Mouse (Mus musculus) CH12.LX (cell line): ENCODE measurements around the gene Matn1. TPM values are rescaled to one million over a fixed set of nuclear protein-coding genes. Genes with fewer than 3 reads are reported as not detected.

Source experiments
- DNase-seq: peaks from one replicate; pipeline ENCODE4 v3.0.0-alpha.2; 2013; ENCODE audit errors: extremely low read depth
- H3K27ac ChIP-seq: 2 replicates; pipeline ENCODE4 v1.5.1; 2012; ENCODE audit warnings: low read depth, mild to moderate bottlenecking, control low read depth, moderate library complexity; ENCODE audit not compliant: insufficient read depth
- H3K27me3 ChIP-seq: replicated peaks from 2 replicates; pipeline ENCODE3; 2012; ENCODE audit warnings: inconsistent platforms
- H3K36me3 ChIP-seq, 2 experiments: replicated peaks in 1 of 2; 2 replicates each; pipeline versions ENCODE3 to v1.6.1; 2012; ENCODE audit warnings: inconsistent platforms in 1 of 2, low read length in 1 of 2, mild to moderate bottlenecking in 1 of 2, mixed read lengths in 1 of 2, moderate library complexity in 1 of 2; ENCODE audit not compliant: control insufficient read depth in 1 of 2, insufficient read depth in 1 of 2
- H3K4me1 ChIP-seq, 2 experiments: 2 replicates each; pipeline ENCODE4 v1.6.1; 2012; ENCODE audit warnings: inconsistent platforms in 1 of 2, moderate library complexity in 1 of 2; ENCODE audit not compliant: insufficient read depth in 2 of 2, control insufficient read depth in 1 of 2
- H3K4me2 ChIP-seq: 2 replicates; pipeline ENCODE4 v1.6.1; 2012; ENCODE audit warnings: low read depth, mild to moderate bottlenecking, control low read depth; ENCODE audit not compliant: poor library complexity, insufficient read depth, severe bottlenecking
- H3K4me3 ChIP-seq, 3 experiments: fragments of 150-350 bp in 1 of 3; sonication (generic) in 1 of 3; replicated peaks in 1 of 3; 2 replicates each; pipeline versions ENCODE3 to v1.5.1; 2011 to 2012; ENCODE audit warnings: low read depth in 2 of 3, low read length in 2 of 3, mild to moderate bottlenecking in 2 of 3, moderate library complexity in 2 of 3, control low read depth in 1 of 3, improper control_type of control experiment in 1 of 3, inconsistent platforms in 1 of 3, mixed read lengths in 1 of 3; ENCODE audit not compliant: poor library complexity in 1 of 3
- H3K79me2 ChIP-seq: replicated peaks from 2 replicates; pipeline ENCODE4 v1.6.1; 2012; ENCODE audit warnings: mild to moderate bottlenecking, moderate library complexity; ENCODE audit not compliant: control insufficient read depth, poor library complexity, insufficient read depth, severe bottlenecking; ENCODE audit errors: extremely low read depth
- H3K9ac ChIP-seq: 2 replicates; pipeline ENCODE4 v1.6.1; 2012; ENCODE audit warnings: low read depth, mild to moderate bottlenecking, control low read depth, moderate library complexity; ENCODE audit not compliant: insufficient read depth
- H3K9me3 ChIP-seq: replicated peaks from 2 replicates; pipeline ENCODE3; 2012; ENCODE audit warnings: low read length, inconsistent platforms, mixed read lengths
- CTCF ChIP-seq, 2 experiments: IDR thresholded peaks in 1 of 2; conservative IDR thresholded peaks in 1 of 2; 2 replicates each; pipeline ENCODE4 v1.5.1; 2011 to 2012; ENCODE audit warnings: low read depth in 2 of 2, low read length in 2 of 2, improper control_type of control experiment in 1 of 2, inconsistent platforms in 1 of 2, mild to moderate bottlenecking in 1 of 2, moderate library complexity in 1 of 2
- E2F4 ChIP-seq: IDR thresholded peaks from 2 replicates; pipeline ENCODE4 v1.6.1; 2011; ENCODE audit warnings: low read depth, low read length, improper control_type of control experiment; ENCODE audit not compliant: insufficient replicate concordance
- GABPA ChIP-seq: IDR thresholded peaks from 2 replicates; pipeline ENCODE4 v1.6.1; 2012; ENCODE audit warnings: low read depth, low read length, improper control_type of control experiment, inconsistent platforms; ENCODE audit not compliant: insufficient replicate concordance
- HCFC1 ChIP-seq: IDR thresholded peaks from 2 replicates; pipeline ENCODE4 v1.6.1; 2012; ENCODE audit warnings: low read depth, mild to moderate bottlenecking, inconsistent platforms, low read length, improper control_type of control experiment
- JUN ChIP-seq: IDR thresholded peaks from 2 replicates; pipeline ENCODE4 v1.6.1; 2011; ENCODE audit warnings: low read depth, mild to moderate bottlenecking, low read length, improper control_type of control experiment, moderate library complexity; ENCODE audit not compliant: insufficient read depth
- KAT2A ChIP-seq: IDR thresholded peaks from 2 replicates; pipeline ENCODE4 v1.6.1; 2012; ENCODE audit warnings: low read length, improper control_type of control experiment, inconsistent platforms; ENCODE audit not compliant: insufficient replicate concordance
- MAFK ChIP-seq: IDR thresholded peaks from 2 replicates; pipeline ENCODE4 v1.6.1; 2011; ENCODE audit warnings: low read length, improper control_type of control experiment; ENCODE audit not compliant: insufficient replicate concordance
- MAZ ChIP-seq: IDR thresholded peaks from 2 replicates; pipeline ENCODE4 v1.6.1; 2012; ENCODE audit warnings: low read depth, mild to moderate bottlenecking, inconsistent platforms, low read length, improper control_type of control experiment, moderate library complexity
- MXI1 ChIP-seq: IDR thresholded peaks from 2 replicates; pipeline ENCODE4 v1.6.1; 2011; ENCODE audit warnings: mild to moderate bottlenecking, low read depth, low read length, improper control_type of control experiment
- MYC ChIP-seq: IDR thresholded peaks from 2 replicates; pipeline ENCODE4 v1.6.1; 2011; ENCODE audit warnings: low read depth, mild to moderate bottlenecking, improper control_type of control experiment, low read length
- NELFE ChIP-seq: IDR thresholded peaks from 2 replicates; pipeline ENCODE4 v1.6.1; 2011; ENCODE audit warnings: low read depth, low read length, improper control_type of control experiment
- POLR2AphosphoS2 ChIP-seq: IDR thresholded peaks from 2 replicates; pipeline ENCODE4 v1.6.1; 2011; ENCODE audit warnings: low read depth, low read length, improper control_type of control experiment
- RCOR1 ChIP-seq: conservative IDR thresholded peaks from 2 replicates; pipeline ENCODE4 v1.6.1; 2012; ENCODE audit warnings: low read depth, mild to moderate bottlenecking, inconsistent platforms, low read length, improper control_type of control experiment
- SIN3A ChIP-seq: IDR thresholded peaks from 2 replicates; pipeline ENCODE4 v1.6.1; 2012; ENCODE audit warnings: low read length, improper control_type of control experiment, inconsistent platforms
- SMC3 ChIP-seq: IDR thresholded peaks from 2 replicates; pipeline ENCODE4 v1.6.1; 2011; ENCODE audit warnings: low read depth, low read length, improper control_type of control experiment
- TCF12 ChIP-seq: IDR thresholded peaks from 2 replicates; pipeline ENCODE4 v1.6.1; 2014; ENCODE audit warnings: low read depth, mild to moderate bottlenecking, inconsistent platforms, low read length, improper control_type of control experiment
- USF1 ChIP-seq: IDR thresholded peaks from 2 replicates; pipeline ENCODE4 v1.6.1; 2014; ENCODE audit warnings: low read depth, mild to moderate bottlenecking, inconsistent platforms, low read length, improper control_type of control experiment
- USF2 ChIP-seq: conservative IDR thresholded peaks from 2 replicates; pipeline ENCODE4 v1.6.1; 2011; ENCODE audit warnings: low read depth, low read length, improper control_type of control experiment
- ZC3H11A ChIP-seq: IDR thresholded peaks from 2 replicates; pipeline ENCODE4 v1.6.1; 2012; ENCODE audit warnings: low read depth, mild to moderate bottlenecking, inconsistent platforms, low read length, improper control_type of control experiment
- ZNF384 ChIP-seq: IDR thresholded peaks from 2 replicates; pipeline ENCODE4 v1.6.1; 2012; ENCODE audit warnings: low read depth, low read length, improper control_type of control experiment, inconsistent platforms
- dilution Hi-C: fragments of 300-500 bp; cut with MboI; formaldehyde crosslinking; loops from 2 replicates; pipeline ENCODE4 v1.14.3; 2020; ENCODE audit warnings: low sequenced_read_pairs; ENCODE audit not compliant: extremely low pct_unique_long_range_greater_than_20kb, extremely low pct_ligation_motif_present
- in situ Hi-C: fragments of 300-500 bp; cut with MboI; formaldehyde crosslinking; loops from 3 replicates; pipeline ENCODE4 v1.14.3; 2019; ENCODE audit warnings: low sequenced_read_pairs, low pct_ligation_motif_present, low pct_unique_long_range_greater_than_20kb, mixed read lengths
- polyA plus RNA-seq: library from polyadenylated mRNA; unstranded; fragments of >175 nt; gene quantifications from 2 replicates; pipeline ENCODE4 v1.2.1, GENCODE M21; 2012; ENCODE audit warnings: low read depth; ENCODE audit not compliant: insufficient read length
- total RNA-seq, 2 experiments: library from RNA; depleted of rRNA; stranded (reverse); fragments of 300-350 nt in 1 of 2; fragments of >200 nt in 1 of 2; gene quantifications; 2 replicates each; pipeline ENCODE4 v1.2.3; 2012 to 2014

The Matn1 gene
- total and polyA plus RNA-seq, 3 experiments = 0.52 to 3.5 (median 0.76) TPM

DNA sequence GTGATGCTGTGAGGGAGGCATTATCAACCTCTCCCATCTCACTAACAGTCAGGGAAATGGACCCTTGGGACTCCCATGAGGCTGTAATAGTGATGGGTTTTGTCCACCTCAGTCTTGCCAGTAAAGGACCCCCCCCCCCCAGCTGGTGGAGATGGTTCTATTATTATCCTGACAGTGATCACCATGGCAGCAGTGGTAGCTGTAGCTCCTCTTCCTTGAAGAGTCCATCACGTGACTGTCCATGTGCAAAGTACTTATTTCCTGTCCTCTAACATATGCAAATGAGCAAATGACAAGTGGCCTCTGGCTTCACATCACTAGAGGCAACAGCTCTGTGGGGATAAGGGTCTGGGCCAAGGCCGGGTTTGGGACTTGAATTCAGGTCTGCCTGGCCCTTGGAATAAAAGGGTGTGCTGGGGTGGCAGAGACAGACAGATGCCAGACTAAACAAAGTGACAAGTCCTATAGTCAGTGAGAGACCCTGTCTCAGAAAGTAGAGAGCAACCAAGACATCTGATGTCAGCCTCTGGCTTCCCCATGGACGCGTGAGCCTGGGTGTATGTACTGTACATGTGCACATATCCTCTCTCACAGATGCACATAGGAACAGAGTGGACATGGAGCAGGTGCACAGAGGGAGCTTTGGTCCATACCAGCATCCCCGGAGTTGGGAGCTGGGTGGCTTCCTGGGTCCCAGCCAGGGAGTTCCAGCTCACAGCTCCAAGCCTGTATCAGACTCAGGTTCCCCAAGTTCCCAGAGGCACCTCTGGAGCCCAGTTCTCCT, 55.8 kb downstream of the Matn1 start:
- Histone ChIP-seq H3K36me3 (no peaks in the 10 kb centered on the region), H3K79me2 (no peaks in the 10 kb centered on the region), H3K27ac (no peak overlapping the region), H3K9ac (no peak overlapping the region), H3K4me2 (no peak overlapping the region), H3K4me3 (no peak overlapping the region), H3K9me3 (peaks cover 15% of the 10 kb centered on the region), H3K4me1 (no peaks in the 10 kb centered on the region), H3K27me3 (peaks cover 85% of the 10 kb centered on the region)
- no peak for DNase-seq
- dilution Hi-C loops (no loop called here), in situ Hi-C loops (no loop called here)
- TF ChIP-seq NELFE = no peak
- TF ChIP-seq CTCF (conservative IDR thresholded peaks at IDR 0.05 in 1 of 2, IDR thresholded peaks at IDR 0.05 in 1 of 2; ENCODE audit: low read depth in 2 of 2, low read length in 2 of 2) = no peak
- peak; percentile 41; the same call in 1 of the 2 replicates for TF ChIP-seq USF2
- TF ChIP-seq RCOR1 = no peak
- no peak for TF ChIP-seq POLR2AphosphoS2
- TF ChIP-seq ZC3H11A = no peak
- TF ChIP-seq ZNF384 = no peak
- peak; percentile 35; the same call in 1 of the 2 replicates for TF ChIP-seq USF1
- no peak for TF ChIP-seq MXI1
- TF ChIP-seq MYC = no peak

DNA sequence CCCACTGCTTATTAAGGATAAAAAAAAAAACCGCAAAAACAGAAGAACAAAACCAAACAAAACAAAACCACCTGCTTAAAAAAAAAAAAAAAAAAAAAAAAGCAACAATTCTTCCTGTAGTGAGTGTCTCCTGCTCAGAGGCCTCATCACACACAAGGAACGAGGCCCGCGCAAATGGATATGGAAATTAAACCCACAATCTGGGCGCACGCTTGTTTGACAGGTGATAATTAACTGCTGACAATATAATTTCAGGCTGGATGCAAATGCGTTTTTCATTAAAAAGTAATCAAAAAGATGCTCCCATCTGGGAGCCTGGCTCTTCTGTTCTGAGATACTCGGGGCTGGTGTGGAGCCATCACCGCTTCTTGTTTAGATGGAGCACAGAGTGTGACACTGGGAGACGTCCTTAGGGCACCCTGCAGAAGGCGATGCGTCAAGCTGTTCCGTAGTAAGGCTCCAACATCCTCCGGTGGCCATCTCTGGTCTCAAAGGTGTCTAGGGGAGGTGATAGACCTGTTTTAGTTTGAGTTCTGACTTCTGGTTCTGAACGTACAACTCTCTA, 56.5 kb downstream of the Matn1 start:
- Histone ChIP-seq H3K9ac (no peak overlapping the region), H3K27me3 (peaks cover 88% of the 10 kb centered on the region), H3K79me2 (no peaks in the 10 kb centered on the region), H3K4me2 (no peak overlapping the region), H3K4me1 (no peaks in the 10 kb centered on the region), H3K27ac (no peak overlapping the region)
- no peak for DNase-seq
- dilution Hi-C loops = no loop called here
- in situ Hi-C loops = no loop called here
- TF ChIP-seq JUN = no peak
- no peak for TF ChIP-seq POLR2AphosphoS2
- TF ChIP-seq TCF12 = no peak
- no peak for TF ChIP-seq MXI1
- TF ChIP-seq USF1 = no peak
- TF ChIP-seq MAFK = no peak
- no peak for TF ChIP-seq MYC
- no peak for TF ChIP-seq SMC3
- TF ChIP-seq GABPA = no peak
- TF ChIP-seq CTCF (conservative IDR thresholded peaks at IDR 0.05 in 1 of 2, IDR thresholded peaks at IDR 0.05 in 1 of 2; ENCODE audit: low read depth in 2 of 2, low read length in 2 of 2) = no peak
- no peak for TF ChIP-seq E2F4
- TF ChIP-seq USF2 = no peak
- no peak for TF ChIP-seq KAT2A
- no peak for TF ChIP-seq HCFC1
- no peak for TF ChIP-seq MAZ
- TF ChIP-seq SIN3A = no peak
- TF ChIP-seq, all 38 proteins: peak for 0
- Histone ChIP-seq H3K9me3 (peaks cover 8% of the 10 kb centered on the region), H3K36me3 (no peaks in the 10 kb centered on the region), H3K4me3 (no peak overlapping the region)

Other genes starting within 250 kb of the Matn1 start
- gene Sdc3, start 151.8 kb upstream of the Matn1 start, total RNA-seq (2012; rRNA removed) = 0.30 and 0.80 TPM in 2 replicates
- not detected in 2 replicates for gene Sdc3, start 151.8 kb upstream of the Matn1 start, total RNA-seq (2014; rRNA removed)
- 0.14 TPM in 1 of 2 replicates, not detected in the other for gene Sdc3, start 151.8 kb upstream of the Matn1 start, polyA plus RNA-seq
- gene Laptm5, start 31.3 kb upstream of the Matn1 start, total RNA-seq (2012; rRNA removed) = 182 and 225 TPM in 2 replicates
- 32.3 and 41.1 TPM in 2 replicates for gene Laptm5, start 31.3 kb upstream of the Matn1 start, total RNA-seq (2014; rRNA removed)
- gene Laptm5, start 31.3 kb upstream of the Matn1 start, polyA plus RNA-seq = 486 and 594 TPM in 2 replicates